Mouse (Mus musculus) ES-E14 (cell line): ENCODE data around the gene Glb1l3.

ENCODE experiments used
- CHD2 ChIP-seq: IDR thresholded peaks from 2 replicates; pipeline ENCODE4 v1.6.1; 2014; ENCODE audit warnings: mild to moderate bottlenecking, low read depth, low read length, inconsistent platforms
- HCFC1 ChIP-seq: IDR thresholded peaks from 2 replicates; pipeline ENCODE4 v1.6.1; 2012; ENCODE audit warnings: low read length, inconsistent platforms, borderline replicate concordance; ENCODE audit not compliant: insufficient read depth
- ZC3H11A ChIP-seq: IDR thresholded peaks from 2 replicates; pipeline ENCODE4 v1.6.1; 2012; ENCODE audit warnings: low read depth, mild to moderate bottlenecking, inconsistent platforms, low read length, borderline replicate concordance
- ZNF384 ChIP-seq: IDR thresholded peaks from 2 replicates; pipeline ENCODE4 v1.6.1; 2012; ENCODE audit warnings: low read depth, low read length, inconsistent platforms

DNA sequence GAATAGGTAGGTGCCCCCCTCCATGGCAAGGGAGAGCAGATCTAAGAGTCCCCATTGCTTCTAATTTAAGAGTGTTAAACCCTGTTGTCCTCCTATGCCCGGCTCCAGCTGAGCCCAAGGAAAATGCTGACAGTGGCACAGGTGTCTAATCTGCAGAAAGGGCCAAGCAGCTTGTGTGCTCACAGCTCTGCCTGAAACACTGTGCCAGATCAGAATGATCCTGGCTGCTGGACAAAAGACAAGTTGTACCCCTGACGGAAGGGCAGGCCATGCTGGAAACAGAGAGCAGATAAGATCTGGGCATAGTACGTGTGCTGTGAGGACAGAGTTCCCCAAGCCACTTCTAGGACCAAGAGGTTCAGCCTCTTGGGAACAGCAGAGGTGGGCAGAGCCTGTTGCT is 67.9 kb downstream of the Glb1l3 start:
- no peak for TF ChIP-seq HCFC1
- no peak for TF ChIP-seq ZNF384
- no peak for TF ChIP-seq CHD2
- no peak for TF ChIP-seq ZC3H11A
